Mouse (Mus musculus) kidney, postnatal 36 days (tissue): ENCODE measurements around the gene Gm20388.
A peak's percentile ranks its signal among the peaks of the same experiment; 100 is the strongest.
"Not testable (repeated sequence)": the region's sequence is repeated elsewhere in the genome, so short reads cannot be mapped to it uniquely, and the experiment has no call there.

Source experiments
- DNase-seq, 2 experiments: peaks; one replicate each; pipeline ENCODE4 v3.0.0; 2021 to 2022; ENCODE audit warnings: mixed read lengths in 2 of 2

Gm20388 gene

GRCm38 (mm10) chr8:123421325-123421724 lies 3510.7 kb downstream of the Gm20388 start:
- no peak for DNase-seq

GRCm38 (mm10) chr8:123422056-123422780 lies 3511.6 kb downstream of the Gm20388 start:
- peak; percentile 87 to 89 for DNase-seq

- DNase-seq: no peak
Measured at GRCm38 (mm10) chr8:123422781-123423159, 3512.1 kb downstream of the Gm20388 start.

GRCm38 (mm10) chr8:123423441-123423840 lies 3512.8 kb downstream of the Gm20388 start, which contains the start of gene Def8:
TSS of gene Def8 (plus strand) at chr8:123423527.
- DNase-seq: peak; percentile 64 to 71

- DNase-seq: no peak
Measured at GRCm38 (mm10) chr8:123426511-123427509, 3516.2 kb downstream of the Gm20388 start.

- DNase-seq: no peak
Measured at GRCm38 (mm10) chr8:123427639-123428275, 3517.1 kb downstream of the Gm20388 start.

GRCm38 (mm10) chr8:123428343-123428893 lies 3517.8 kb downstream of the Gm20388 start:
- DNase-seq: no peak

GRCm38 (mm10) chr8:123428939-123429721 lies 3518.5 kb downstream of the Gm20388 start:
- DNase-seq: no peak

- not testable (repeated sequence) for DNase-seq
Measured at GRCm38 (mm10) chr8:123429722-123430013, 3519.0 kb downstream of the Gm20388 start.

- not testable (repeated sequence) for DNase-seq
Measured at GRCm38 (mm10) chr8:123430936-123431335, 3520.3 kb downstream of the Gm20388 start.

- no peak for DNase-seq
Measured at GRCm38 (mm10) chr8:123431616-123432365, 3521.2 kb downstream of the Gm20388 start.

- DNase-seq: no peak
Measured at GRCm38 (mm10) chr8:123432381-123432780, 3521.7 kb downstream of the Gm20388 start.

- not testable (repeated sequence) for DNase-seq
Measured at GRCm38 (mm10) chr8:123433241-123433974, 3522.8 kb downstream of the Gm20388 start.

GRCm38 (mm10) chr8:123441788-123442187 lies 3531.1 kb downstream of the Gm20388 start:
- no peak for DNase-seq

- no peak for DNase-seq
Measured at GRCm38 (mm10) chr8:123442351-123442750, 3531.7 kb downstream of the Gm20388 start.

GRCm38 (mm10) chr8:123442871-123443575 lies 3532.4 kb downstream of the Gm20388 start:
- DNase-seq: peak; percentile 96 to 99

- peak; percentile 69 to 90 for DNase-seq
Measured at GRCm38 (mm10) chr8:123443576-123443921, 3532.9 kb downstream of the Gm20388 start.

- peak in 1 of 2 experiments; percentile 12 for DNase-seq
Measured at GRCm38 (mm10) chr8:123444131-123444530, 3533.5 kb downstream of the Gm20388 start.

GRCm38 (mm10) chr8:123445981-123446380 lies 3535.3 kb downstream of the Gm20388 start:
- peak; percentile 42 to 50 for DNase-seq

GRCm38 (mm10) chr8:123446799-123447198 lies 3536.2 kb downstream of the Gm20388 start:
- DNase-seq: no peak
